Mouse (Mus musculus): ENCODE measurements around the gene Olfr193. TPM values are rescaled to one million over a fixed set of nuclear protein-coding genes. Genes with fewer than 3 reads are reported as not detected.
"Not testable (repeated sequence)": the region's sequence is repeated elsewhere in the genome, so short reads cannot be mapped to it uniquely, and the experiment has no call there.

Olfr193 gene
- polyA plus RNA-seq (2014; fragmentation: Nextera tagmentation; extraction: Ambion mirVana): not detected in 2 replicates

GRCm38 (mm10) chr16:59111781-59112180 is at the start of gene Olfr193:
Gene Olfr193 (minus strand): TSS chr16:59111881.
- no peak within 1 kb of the TSS for H3K27ac ChIP-seq
- no peak for ATAC-seq (ENCODE audit: low FRiP score)
- no peak within 1 kb of the TSS for H3K9ac ChIP-seq
- WGBS: 70% methylated on average over 1 of the region's 1 CpGs
- H3K36me3 ChIP-seq (replicated peaks; ENCODE audit: control insufficient read depth, insufficient read depth): no peaks in the 10 kb centered on the region
- no peak for DNase-seq (ENCODE audit: low spot score)
- no peak within 1 kb of the TSS for H3K4me2 ChIP-seq (replicated peaks)
- no peaks in the 10 kb centered on the region for H3K9me3 ChIP-seq (ENCODE audit: control insufficient read depth, low read length)
- H3K4me3 ChIP-seq (replicated peaks; ENCODE audit: low read length): no peak within 1 kb of the TSS
- no peaks in the 10 kb centered on the region for H3K4me1 ChIP-seq (replicated peaks; ENCODE audit: control insufficient read depth, insufficient read depth, low read length)
- no peaks in the 10 kb centered on the region for H3K27me3 ChIP-seq (ENCODE audit: control insufficient read depth, insufficient read depth, low read length)

DNA sequence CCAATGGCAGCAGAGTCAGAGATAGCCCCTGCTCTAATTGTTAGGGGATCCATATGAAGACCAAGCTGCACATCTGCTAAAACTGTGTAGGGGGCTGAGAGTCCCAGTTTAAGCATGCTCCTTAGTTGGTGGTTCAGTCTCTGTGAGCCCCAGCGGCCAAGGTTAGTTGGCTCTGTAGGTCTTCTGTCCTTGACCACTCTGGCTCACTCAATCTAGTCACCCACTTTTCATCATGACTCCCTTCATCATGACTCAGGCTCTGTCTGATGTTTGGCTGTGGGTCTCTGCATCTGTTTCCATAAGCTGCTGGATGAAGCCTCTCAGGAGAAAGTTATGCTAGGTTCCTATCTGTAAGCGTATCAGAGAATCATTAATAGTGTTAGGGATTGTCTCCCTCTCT is 40.3 kb upstream of the Olfr193 start:
- no peaks in the 10 kb centered on the region for H3K27me3 ChIP-seq (ENCODE audit: control insufficient read depth, insufficient read depth, low read length)
- ATAC-seq (ENCODE audit: low FRiP score) (no peak), DNase-seq (ENCODE audit: low spot score) (no peak)
- H3K4me3 ChIP-seq (replicated peaks; ENCODE audit: low read length): no peak overlapping the region
- no peaks in the 10 kb centered on the region for H3K4me1 ChIP-seq (replicated peaks; ENCODE audit: control insufficient read depth, insufficient read depth, low read length)
- no peak overlapping the region for H3K9ac ChIP-seq
- 88% methylated on average over 2 of the region's 2 CpGs for WGBS
- no peak overlapping the region for H3K27ac ChIP-seq
- no peaks in the 10 kb centered on the region for H3K36me3 ChIP-seq (replicated peaks; ENCODE audit: control insufficient read depth, insufficient read depth)
- no peaks in the 10 kb centered on the region for H3K9me3 ChIP-seq (ENCODE audit: control insufficient read depth, low read length)
- H3K4me2 ChIP-seq (replicated peaks): no peak overlapping the region

- no peaks in the 10 kb centered on the region for H3K9me3 ChIP-seq (ENCODE audit: control insufficient read depth, low read length)
- H3K27ac ChIP-seq: no peak within 1 kb of the TSS
- no peaks in the 10 kb centered on the region for H3K36me3 ChIP-seq (replicated peaks; ENCODE audit: control insufficient read depth, insufficient read depth)
- ATAC-seq (ENCODE audit: low FRiP score) (no peak), DNase-seq (ENCODE audit: low spot score) (no peak)
- no peak within 1 kb of the TSS for H3K9ac ChIP-seq
- H3K4me3 ChIP-seq (replicated peaks; ENCODE audit: low read length): no peak within 1 kb of the TSS
- H3K4me1 ChIP-seq (replicated peaks; ENCODE audit: control insufficient read depth, insufficient read depth, low read length): no peaks in the 10 kb centered on the region
- WGBS: 94% methylated on average over 1 of the region's 1 CpGs
- no peak within 1 kb of the TSS for H3K4me2 ChIP-seq (replicated peaks)
- no peaks in the 10 kb centered on the region for H3K27me3 ChIP-seq (ENCODE audit: control insufficient read depth, insufficient read depth, low read length)
Observed at GRCm38 (mm10) chr16:59146746-59147145, 35.1 kb upstream of the Olfr193 start, which contains the start of gene Olfr195. Gene Olfr195 (plus strand): TSS chr16:59147046.

- no peaks in the 10 kb centered on the region for H3K9me3 ChIP-seq (ENCODE audit: control insufficient read depth, low read length)
Observed at GRCm38 (mm10) chr16:59141105-59141504, 29.4 kb upstream of the Olfr193 start.

DNA sequence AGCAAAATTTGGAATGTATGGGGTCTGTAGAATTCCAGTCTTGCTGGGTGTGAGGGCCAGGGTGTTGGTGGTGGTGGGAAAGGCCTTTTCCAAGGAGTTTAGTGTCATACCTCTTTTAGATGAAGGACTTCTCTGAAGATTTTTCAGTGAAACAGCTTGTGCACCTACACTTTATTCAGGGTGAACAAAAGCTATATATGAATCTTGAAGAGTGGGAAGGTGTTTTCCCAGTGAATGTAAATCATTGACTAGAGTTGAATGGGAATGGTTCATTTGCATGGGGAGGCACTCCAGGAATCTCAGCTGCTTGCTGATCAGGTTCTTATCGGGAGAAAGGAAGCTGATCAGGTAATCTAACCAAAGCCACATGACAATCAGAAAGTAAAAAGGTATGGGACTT is 19.1 kb upstream of the Olfr193 start:
- H3K27ac ChIP-seq: no peak overlapping the region
- no peak for ATAC-seq (ENCODE audit: low FRiP score)
- H3K9me3 ChIP-seq (ENCODE audit: control insufficient read depth, low read length): no peaks in the 10 kb centered on the region
- DNase-seq (ENCODE audit: low spot score): no peak
- no peaks in the 10 kb centered on the region for H3K36me3 ChIP-seq (replicated peaks; ENCODE audit: control insufficient read depth, insufficient read depth)
- H3K4me2 ChIP-seq (replicated peaks): no peak overlapping the region
- WGBS: 94% methylated on average over 1 of the region's 1 CpGs
- no peak overlapping the region for H3K4me3 ChIP-seq (replicated peaks; ENCODE audit: low read length)
- H3K9ac ChIP-seq: no peak overlapping the region
- H3K4me1 ChIP-seq (replicated peaks; ENCODE audit: control insufficient read depth, insufficient read depth, low read length): no peaks in the 10 kb centered on the region
- H3K27me3 ChIP-seq (ENCODE audit: control insufficient read depth, insufficient read depth, low read length): no peaks in the 10 kb centered on the region

More at GRCm38 (mm10) chr16:59141105-59141504, 29.4 kb upstream of the Olfr193 start:
- Histone ChIP-seq H3K27me3 (ENCODE audit: control insufficient read depth, insufficient read depth, low read length) (no peaks in the 10 kb centered on the region), H3K9ac (no peak overlapping the region), H3K4me1 (replicated peaks; ENCODE audit: control insufficient read depth, insufficient read depth, low read length) (no peaks in the 10 kb centered on the region), H3K36me3 (replicated peaks; ENCODE audit: control insufficient read depth, insufficient read depth) (no peaks in the 10 kb centered on the region), H3K27ac (no peak overlapping the region), H3K4me3 (replicated peaks; ENCODE audit: low read length) (no peak overlapping the region), H3K4me2 (replicated peaks) (no peak overlapping the region)
- DNase-seq (ENCODE audit: low spot score) (no peak), ATAC-seq (ENCODE audit: low FRiP score) (no peak)

GRCm38 (mm10) chr16:59120969-59121368 is 9.3 kb upstream of the Olfr193 start, which contains the start of gene Olfr194:
Gene Olfr194 (minus strand): TSS chr16:59121069.
- no peak for ATAC-seq (ENCODE audit: low FRiP score)
- Histone ChIP-seq H3K4me1 (replicated peaks; ENCODE audit: control insufficient read depth, insufficient read depth, low read length) (no peaks in the 10 kb centered on the region), H3K27ac (no peak within 1 kb of the TSS), H3K36me3 (replicated peaks; ENCODE audit: control insufficient read depth, insufficient read depth) (no peaks in the 10 kb centered on the region), H3K4me3 (replicated peaks; ENCODE audit: low read length) (no peak within 1 kb of the TSS), H3K9me3 (ENCODE audit: control insufficient read depth, low read length) (no peaks in the 10 kb centered on the region), H3K9ac (no peak within 1 kb of the TSS), H3K4me2 (replicated peaks) (no peak within 1 kb of the TSS), H3K27me3 (ENCODE audit: control insufficient read depth, insufficient read depth, low read length) (no peaks in the 10 kb centered on the region)
- no peak for DNase-seq (ENCODE audit: low spot score)

DNA sequence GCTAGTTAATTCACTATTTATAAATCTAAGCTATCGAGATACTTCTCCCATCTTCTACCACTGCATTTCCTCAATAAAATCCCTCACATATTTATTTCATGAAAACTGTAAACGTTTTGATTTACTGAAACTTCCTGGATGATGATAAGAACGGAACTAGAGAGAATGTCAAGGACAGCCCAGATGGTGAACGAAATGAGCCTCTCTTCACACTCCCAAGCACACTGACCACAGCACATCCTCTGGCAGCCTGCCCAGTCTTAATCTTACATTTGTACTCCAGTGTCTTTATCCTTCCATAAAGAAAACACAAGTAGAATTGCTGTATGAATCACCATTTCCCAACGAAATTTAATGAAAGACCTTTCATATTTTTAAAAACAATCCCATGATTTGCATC is 3.2 kb downstream of the Olfr193 start:
- H3K4me1 ChIP-seq (replicated peaks; ENCODE audit: control insufficient read depth, insufficient read depth, low read length); H3K4me3 ChIP-seq (replicated peaks; ENCODE audit: low read length); H3K9ac ChIP-seq; H3K27ac ChIP-seq; H3K4me2 ChIP-seq (replicated peaks); H3K9me3 ChIP-seq (ENCODE audit: control insufficient read depth, low read length); H3K27me3 ChIP-seq (ENCODE audit: control insufficient read depth, insufficient read depth, low read length); H3K36me3 ChIP-seq (replicated peaks; ENCODE audit: control insufficient read depth, insufficient read depth); DNase-seq (ENCODE audit: low spot score); ATAC-seq (ENCODE audit: low FRiP score): not testable (repeated sequence)
- 71% methylated on average over 5 of the region's 5 CpGs for WGBS

GRCm38 (mm10) chr16:59105312-59105711 is 6.4 kb downstream of the Olfr193 start:
- no peak overlapping the region for H3K9ac ChIP-seq
- H3K4me3 ChIP-seq (replicated peaks; ENCODE audit: low read length): no peak overlapping the region
- no peaks in the 10 kb centered on the region for H3K27me3 ChIP-seq (ENCODE audit: control insufficient read depth, insufficient read depth, low read length)
- H3K4me2 ChIP-seq (replicated peaks): no peak overlapping the region
- WGBS: 88% methylated on average over 2 of the region's 2 CpGs
- H3K4me1 ChIP-seq (replicated peaks; ENCODE audit: control insufficient read depth, insufficient read depth, low read length): no peaks in the 10 kb centered on the region
- H3K36me3 ChIP-seq (replicated peaks; ENCODE audit: control insufficient read depth, insufficient read depth): no peaks in the 10 kb centered on the region
- no peaks in the 10 kb centered on the region for H3K9me3 ChIP-seq (ENCODE audit: control insufficient read depth, low read length)
- ATAC-seq (ENCODE audit: low FRiP score): no peak
- DNase-seq (ENCODE audit: low spot score): no peak
- H3K27ac ChIP-seq: no peak overlapping the region

DNA sequence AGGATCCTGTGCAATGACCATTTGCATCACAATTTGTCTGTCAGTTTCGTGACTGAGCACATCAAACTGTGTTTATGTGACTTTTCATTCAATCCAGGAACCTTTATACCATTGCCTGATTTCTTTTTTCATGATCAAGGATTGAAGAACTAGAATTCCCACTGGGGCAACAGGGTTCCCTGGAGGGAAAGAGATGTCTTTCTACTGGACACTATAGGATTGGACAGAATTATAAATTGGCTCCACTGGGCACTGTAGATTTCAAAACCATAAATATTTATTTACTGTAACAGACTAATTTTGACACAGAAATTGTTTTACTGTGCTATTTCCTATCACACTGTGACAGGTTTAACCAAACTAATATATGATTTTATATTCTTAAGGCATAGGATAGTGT is 22.0 kb downstream of the Olfr193 start, which contains the start of gene Olfr191:
Gene Olfr191, minus strand, starts transcription at position 101 of the 400 bp plus-strand sequence.
- WGBS: 36% methylated on average over 1 of the region's 1 CpGs
- H3K9me3 ChIP-seq (ENCODE audit: control insufficient read depth, low read length); H3K9ac ChIP-seq; H3K27me3 ChIP-seq (ENCODE audit: control insufficient read depth, insufficient read depth, low read length); H3K27ac ChIP-seq; ATAC-seq (ENCODE audit: low FRiP score); DNase-seq (ENCODE audit: low spot score); H3K36me3 ChIP-seq (replicated peaks; ENCODE audit: control insufficient read depth, insufficient read depth); H3K4me2 ChIP-seq (replicated peaks); H3K4me3 ChIP-seq (replicated peaks; ENCODE audit: low read length); H3K4me1 ChIP-seq (replicated peaks; ENCODE audit: control insufficient read depth, insufficient read depth, low read length): not testable (repeated sequence)

DNA sequence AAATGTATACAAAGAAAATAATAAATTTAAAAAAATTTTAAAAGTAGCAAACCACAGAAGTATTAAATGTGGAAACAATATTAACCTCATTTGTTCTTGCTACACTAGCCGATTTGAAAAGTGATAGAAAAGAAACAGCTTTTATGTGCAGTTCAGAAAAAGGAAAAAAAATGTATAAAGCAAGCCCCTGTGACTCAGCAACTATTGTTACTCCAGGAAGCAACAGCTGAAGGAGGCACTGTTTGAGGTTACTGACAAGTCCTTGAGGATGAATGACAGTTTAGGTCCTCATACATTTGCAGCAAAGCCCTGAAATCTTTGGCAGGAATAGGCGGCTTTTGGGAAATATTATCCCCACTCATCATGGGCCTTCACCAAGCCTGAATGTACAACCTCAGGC is 30.6 kb downstream of the Olfr193 start:
- not testable (repeated sequence) for ATAC-seq (ENCODE audit: low FRiP score); H3K36me3 ChIP-seq (replicated peaks; ENCODE audit: control insufficient read depth, insufficient read depth); H3K27me3 ChIP-seq (ENCODE audit: control insufficient read depth, insufficient read depth, low read length); H3K4me2 ChIP-seq (replicated peaks); H3K27ac ChIP-seq; H3K4me3 ChIP-seq (replicated peaks; ENCODE audit: low read length); H3K4me1 ChIP-seq (replicated peaks; ENCODE audit: control insufficient read depth, insufficient read depth, low read length); H3K9me3 ChIP-seq (ENCODE audit: control insufficient read depth, low read length); H3K9ac ChIP-seq; DNase-seq (ENCODE audit: low spot score)
- 92% methylated on average over 2 of the region's 2 CpGs for WGBS
